Mouse (Mus musculus): ENCODE measurements around the gene Susd2.

Susd2 gene

GRCm38 (mm10) chr10:75654053-75654452 is 10.2 kb upstream of the Susd2 start:
- DNase-seq (ENCODE audit: low spot score in 2 of 2) = no peak

GRCm38 (mm10) chr10:75651381-75652068 is 7.7 kb upstream of the Susd2 start:
- DNase-seq (ENCODE audit: low spot score in 2 of 2) = no peak

GRCm38 (mm10) chr10:75650306-75650902 is 6.6 kb upstream of the Susd2 start:
- no peak for DNase-seq (ENCODE audit: low spot score in 2 of 2)

- no peak for DNase-seq (ENCODE audit: low spot score in 2 of 2)
Measured at GRCm38 (mm10) chr10:75649406-75649995, 5.7 kb upstream of the Susd2 start.

GRCm38 (mm10) chr10:75649001-75649400 is 5.2 kb upstream of the Susd2 start:
- DNase-seq (ENCODE audit: low spot score in 2 of 2) = no peak

- no peak for DNase-seq (ENCODE audit: low spot score in 2 of 2)
Measured at GRCm38 (mm10) chr10:75648091-75648490, 4.3 kb upstream of the Susd2 start.

- DNase-seq (ENCODE audit: low spot score in 2 of 2) = no peak
Measured at GRCm38 (mm10) chr10:75647362-75647761, 3.6 kb upstream of the Susd2 start.

GRCm38 (mm10) chr10:75646406-75646805 is 2.6 kb upstream of the Susd2 start:
- no peak for DNase-seq (ENCODE audit: low spot score in 2 of 2)

- DNase-seq (ENCODE audit: low spot score in 2 of 2) = no peak
Measured at GRCm38 (mm10) chr10:75645616-75646015, 1.8 kb upstream of the Susd2 start.

- no peak for DNase-seq (ENCODE audit: low spot score in 2 of 2)
Measured at GRCm38 (mm10) chr10:75642891-75643290, 917 bp downstream of the Susd2 start.

- DNase-seq (ENCODE audit: low spot score in 2 of 2) = no peak
Measured at GRCm38 (mm10) chr10:75642436-75642835, 1.4 kb downstream of the Susd2 start.

GRCm38 (mm10) chr10:75641721-75642222 is 2.0 kb downstream of the Susd2 start:
- peak in 1 of 2 experiments; percentile 3 for DNase-seq (ENCODE audit: low spot score in 2 of 2)

GRCm38 (mm10) chr10:75637711-75638110 is 6.1 kb downstream of the Susd2 start:
- peak in 1 of 2 experiments; percentile 2 for DNase-seq (ENCODE audit: low spot score in 2 of 2)

GRCm38 (mm10) chr10:75636084-75636786 is 7.6 kb downstream of the Susd2 start:
- DNase-seq (ENCODE audit: low spot score in 2 of 2) = no peak

GRCm38 (mm10) chr10:75635693-75636055 is 8.1 kb downstream of the Susd2 start:
- DNase-seq (ENCODE audit: low spot score in 2 of 2) = peak; percentile 50 to 80

GRCm38 (mm10) chr10:75635019-75635692 is 8.7 kb downstream of the Susd2 start:
- DNase-seq (ENCODE audit: low spot score in 2 of 2) = no peak

- DNase-seq (ENCODE audit: low spot score in 2 of 2) = no peak
Measured at GRCm38 (mm10) chr10:75634610-75635009, 9.2 kb downstream of the Susd2 start.

GRCm38 (mm10) chr10:75633576-75634139 is 10.2 kb downstream of the Susd2 start:
- no peak for DNase-seq (ENCODE audit: low spot score in 2 of 2)

GRCm38 (mm10) chr10:75633048-75633447 is 10.8 kb downstream of the Susd2 start:
- no peak for DNase-seq (ENCODE audit: low spot score in 2 of 2)

- DNase-seq (ENCODE audit: low spot score in 2 of 2) = no peak
Measured at GRCm38 (mm10) chr10:75632633-75633032, 11.2 kb downstream of the Susd2 start.

GRCm38 (mm10) chr10:75627490-75627889 is 16.3 kb downstream of the Susd2 start:
- no peak for DNase-seq (ENCODE audit: low spot score in 2 of 2)
